Mouse (Mus musculus) heart, adult 2 months (tissue): Measurements from ENCODE around the gene Znrf1. TPM values are rescaled to one million over a fixed set of nuclear protein-coding genes. Genes with fewer than 3 reads are reported as not detected.

Source experiments
- DNase-seq, 2 experiments: peaks; one replicate each; pipeline ENCODE4 v3.0.0; 2021
- H3K27ac ChIP-seq: fragments of 200-600 bp; 2 replicates; pipeline ENCODE4 v1.8.1; 2022
- H3K27me3 ChIP-seq: fragments of 200-500 bp; 2 replicates; pipeline ENCODE4 v1.6.1; 2012; ENCODE audit warnings: mild to moderate bottlenecking, low read length, inconsistent platforms, mixed read lengths; ENCODE audit not compliant: control insufficient read depth, insufficient read depth
- H3K36me3 ChIP-seq: fragments of 200-500 bp; 2 replicates; pipeline ENCODE4 v1.6.1; 2012; ENCODE audit warnings: low read length, inconsistent platforms; ENCODE audit not compliant: control insufficient read depth, insufficient read depth
- H3K4me1 ChIP-seq: fragments of 200-500 bp; 2 replicates; pipeline ENCODE4 v1.6.1; 2011; ENCODE audit warnings: low read length; ENCODE audit not compliant: control insufficient read depth, insufficient read depth
- H3K4me3 ChIP-seq: fragments of 200-600 bp; 2 replicates; pipeline ENCODE4 v1.8.1; 2022
- H3K79me2 ChIP-seq: fragments of 200-500 bp; replicated peaks from 2 replicates; pipeline ENCODE4 v1.6.1; 2012; ENCODE audit warnings: mild to moderate bottlenecking, inconsistent platforms, low read length, moderate library complexity, mixed read lengths; ENCODE audit not compliant: control insufficient read depth, insufficient read depth
- H3K9ac ChIP-seq: fragments of 200-500 bp; 2 replicates; pipeline ENCODE4 v1.6.1; 2012; ENCODE audit warnings: low read depth, mild to moderate bottlenecking, control low read depth, inconsistent platforms, low read length, mixed read lengths
- CTCF ChIP-seq: fragments of 200-600 bp; IDR thresholded peaks from 2 replicates; pipeline ENCODE4 v1.8.1; 2022; ENCODE audit warnings: antibody characterized with exemption, mild to moderate bottlenecking, moderate library complexity
- EP300 ChIP-seq: fragments of 200-500 bp; IDR thresholded peaks from 2 replicates; pipeline ENCODE4 v1.6.1; 2011; ENCODE audit warnings: low read depth, low read length, control low read depth; ENCODE audit not compliant: insufficient read depth
- POLR2A ChIP-seq: fragments of 200-500 bp; IDR thresholded peaks from 2 replicates; pipeline ENCODE4 v1.6.1; 2011; ENCODE audit warnings: mild to moderate bottlenecking, low read depth, low read length, control low read depth; ENCODE audit not compliant: insufficient read depth
- WGBS: fragments of 180-500 bp; shearing (Covaris S2); methylation state at CpG from one replicate; pipeline ENCODE4 v1.1.7; 2018; 5-methylcytosine and 5-hydroxymethylcytosine counted together
- intact Hi-C: fragments of 180-260 bp; cut with DNase I; formaldehyde crosslinking; loops from one replicate; pipeline ENCODE4 v1.15.1; 2025
- polyA plus RNA-seq: library from polyadenylated mRNA; depleted of rRNA; stranded (reverse); fragments of >200 nt; gene quantifications from 2 replicates; pipeline ENCODE4 v1.2.3, GENCODE M21; 2012
- total RNA-seq, 2 experiments: library from RNA; stranded (reverse); gene quantifications; 2 replicates each; pipeline ENCODE4 v1.2.3; 2021

The Znrf1 gene
- total and polyA plus RNA-seq, 3 experiments, result 54.7 to 66.7 (median 59.0) TPM

DNA sequence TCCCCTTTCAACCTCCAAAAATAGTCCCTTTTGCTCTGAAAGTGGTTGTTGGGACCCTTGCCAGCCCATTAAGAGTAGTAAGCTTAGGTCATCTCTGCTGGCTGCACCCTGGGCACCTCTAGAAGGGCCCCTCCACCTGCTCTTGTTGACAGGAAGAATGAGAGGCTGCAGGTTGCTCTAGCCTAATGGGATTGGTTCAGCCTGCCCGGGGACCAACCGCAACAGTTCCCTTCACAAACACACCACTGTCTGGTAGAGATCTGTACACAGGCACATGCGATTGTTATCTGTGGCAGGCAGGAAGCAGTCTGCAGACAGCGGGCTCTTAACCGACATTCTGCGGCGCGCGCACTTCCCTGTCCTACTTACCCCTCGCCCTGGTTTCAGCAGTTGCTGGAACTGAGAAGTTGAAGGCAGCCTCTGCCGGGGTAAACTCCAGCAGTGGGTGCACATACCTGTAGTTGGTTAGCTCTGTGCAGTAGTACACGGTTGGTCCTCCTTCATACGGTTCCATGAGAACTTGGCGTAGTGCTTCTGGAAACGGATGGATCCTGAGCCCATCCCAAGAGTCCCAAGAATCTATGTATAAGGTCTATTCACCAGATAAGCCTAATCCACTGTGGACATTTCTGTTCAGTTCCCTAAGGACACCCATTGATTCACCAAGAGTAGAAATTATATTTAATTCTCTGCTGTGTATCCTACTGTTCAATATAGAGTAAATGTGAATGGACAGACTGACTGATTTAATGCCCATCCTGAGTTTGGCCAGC lies 60.0 kb downstream of the Znrf1 start:
- intact Hi-C loops, result loop anchor here (2.0 to 5.0 kb wide), 2 partner anchors 25 to 44 kb away; no protein-coding TSS in a partner anchor
- peak; percentile 56 to 73 for DNase-seq
- TF ChIP-seq CTCF (no peak), POLR2A (no peak), EP300 (peak; percentile 70; the same call in 1 of the 2 replicates)
- H3K9ac ChIP-seq, result peak overlapping the region; percentile 59
- 12% methylated on average over 15 of the region's 15 CpGs for WGBS
- H3K4me3 ChIP-seq, result peak overlapping the region; percentile 26; the same call in 1 of the 2 replicates
- peaks cover 9% of the 10 kb centered on the region for H3K79me2 ChIP-seq
- peak overlapping the region; percentile 71 for H3K27ac ChIP-seq
- H3K36me3 ChIP-seq, result peaks cover 27% of the 10 kb centered on the region
- peaks cover 43% of the 10 kb centered on the region for H3K4me1 ChIP-seq
- H3K27me3 ChIP-seq, result no peaks in the 10 kb centered on the region

DNA sequence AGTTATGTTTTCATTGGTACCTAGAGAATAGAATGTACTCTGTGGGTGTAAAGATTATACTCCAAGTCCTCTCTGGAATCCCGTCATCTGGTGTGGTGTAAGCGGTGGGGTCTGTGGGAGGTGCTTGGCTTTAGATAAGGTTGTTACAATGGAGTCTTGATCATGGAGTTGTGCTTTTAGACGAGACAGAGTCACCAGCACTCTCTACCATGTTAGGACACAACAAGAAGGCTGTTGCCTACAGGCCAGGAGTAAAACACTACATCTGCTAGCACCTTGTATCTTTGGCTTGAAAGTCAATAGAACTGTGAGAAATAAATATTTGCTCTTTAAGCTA lies 60.6 kb downstream of the Znrf1 start:
- TF ChIP-seq CTCF (no peak), EP300 (no peak), POLR2A (no peak)
- Histone ChIP-seq H3K9ac (no peak overlapping the region), H3K27me3 (no peaks in the 10 kb centered on the region), H3K79me2 (peaks cover 9% of the 10 kb centered on the region), H3K27ac (peak overlapping the region; percentile 71), H3K36me3 (peaks cover 27% of the 10 kb centered on the region), H3K4me3 (no peak overlapping the region), H3K4me1 (peaks cover 41% of the 10 kb centered on the region)
- 22% methylated on average over 3 of the region's 3 CpGs for WGBS
- no peak for DNase-seq
- intact Hi-C loops, result loop anchor here (2.0 to 5.0 kb wide), 2 partner anchors 24 to 44 kb away; no protein-coding TSS in a partner anchor

DNA sequence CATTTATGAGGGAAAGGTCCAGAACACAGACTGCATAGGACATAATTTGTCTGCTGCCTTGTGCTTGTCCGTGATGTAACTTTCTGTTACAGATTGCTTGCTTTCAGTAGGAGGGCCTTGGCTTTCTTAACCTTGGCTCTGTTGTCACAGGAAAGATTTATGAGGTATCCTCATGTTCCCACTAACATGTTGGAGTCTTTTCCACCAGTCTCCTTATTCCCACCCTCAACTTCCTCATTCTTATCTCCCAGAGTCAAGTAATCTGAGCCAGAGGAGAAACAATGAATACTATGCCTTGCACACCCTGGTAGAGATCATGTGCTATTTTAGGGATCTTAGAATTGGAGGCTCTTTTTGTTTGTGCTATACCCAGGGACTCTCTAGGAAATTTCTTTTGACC lies 61.4 kb downstream of the Znrf1 start:
- no peak overlapping the region for H3K9ac ChIP-seq
- H3K27me3 ChIP-seq, result no peaks in the 10 kb centered on the region
- TF ChIP-seq CTCF, result no peak
- no peak for TF ChIP-seq EP300
- TF ChIP-seq POLR2A, result no peak
- peaks cover 27% of the 10 kb centered on the region for H3K36me3 ChIP-seq
- H3K79me2 ChIP-seq, result peaks cover 6% of the 10 kb centered on the region
- no peak overlapping the region for H3K4me3 ChIP-seq
- intact Hi-C loops, result loop anchor here (1.0 to 5.0 kb wide), 3 partner anchors 23 to 61 kb away; partner anchors contain the start of gene Znrf1
- H3K27ac ChIP-seq, result peak overlapping the region; percentile 71
- DNase-seq, result no peak
- peaks cover 40% of the 10 kb centered on the region for H3K4me1 ChIP-seq
- WGBS, result 17% methylated on average over 1 of the region's 1 CpGs

DNA sequence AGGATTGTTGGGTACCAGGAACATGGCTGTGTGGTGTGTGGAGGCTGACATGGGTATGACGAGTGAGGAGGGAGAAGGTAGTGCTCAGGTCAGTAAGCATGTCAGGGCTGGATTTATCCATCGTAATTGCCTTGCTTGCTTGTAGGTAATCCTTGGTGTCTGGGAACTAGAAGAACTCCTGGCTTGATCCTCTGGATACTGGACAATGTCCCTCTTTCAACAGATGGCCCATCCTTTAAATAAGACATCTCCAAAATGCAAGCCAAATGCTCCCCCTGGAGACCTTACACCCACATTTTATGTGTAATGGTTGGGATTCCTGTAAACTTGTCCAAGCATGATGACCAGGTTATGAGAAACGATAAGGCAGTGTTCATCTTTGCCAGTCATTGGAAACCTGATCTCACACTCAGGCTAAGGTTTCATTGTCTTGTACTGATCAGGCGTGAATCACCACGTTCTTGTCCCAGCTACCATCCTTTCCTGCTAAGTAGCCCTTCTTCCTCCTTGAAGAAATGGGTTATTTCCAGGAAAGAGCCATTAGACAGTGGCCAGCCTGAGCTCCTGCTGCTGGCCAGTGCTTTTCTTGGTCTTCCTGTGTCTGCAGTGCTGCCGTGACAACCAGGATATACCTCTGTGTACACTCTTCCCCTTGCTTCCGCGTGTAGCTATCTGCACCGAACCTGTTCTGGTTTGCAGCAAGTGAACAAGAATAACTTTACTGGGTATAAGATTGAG lies 64.0 kb downstream of the Znrf1 start:
- intact Hi-C loops, result loop anchor here (5.0 kb wide), 1 partner anchor 48 kb away; no protein-coding TSS in a partner anchor
- Histone ChIP-seq H3K4me1 (peaks cover 27% of the 10 kb centered on the region), H3K27me3 (no peaks in the 10 kb centered on the region), H3K79me2 (peaks cover 2% of the 10 kb centered on the region), H3K4me3 (no peak overlapping the region), H3K9ac (no peak overlapping the region), H3K27ac (peak overlapping the region; percentile 13; the same call in 1 of the 2 replicates), H3K36me3 (peaks cover 21% of the 10 kb centered on the region)
- no peak for DNase-seq
- TF ChIP-seq EP300, result no peak
- TF ChIP-seq CTCF, result no peak
- TF ChIP-seq POLR2A, result no peak
- WGBS, result 50% methylated on average over 9 of the region's 9 CpGs

GRCm38 (mm10) chr8:111602050-111602449 lies 66.2 kb downstream of the Znrf1 start:
- H3K27ac ChIP-seq, result no peak overlapping the region
- 72% methylated on average over 4 of the region's 4 CpGs for WGBS
- no peak overlapping the region for H3K4me3 ChIP-seq
- TF ChIP-seq POLR2A (no peak), EP300 (no peak), CTCF (no peak)
- peaks cover 5% of the 10 kb centered on the region for H3K36me3 ChIP-seq
- no peaks in the 10 kb centered on the region for H3K27me3 ChIP-seq
- no peak overlapping the region for H3K9ac ChIP-seq
- H3K4me1 ChIP-seq, result peaks cover 16% of the 10 kb centered on the region
- DNase-seq, result no peak
- intact Hi-C loops, result no loop called here
- peaks cover 2% of the 10 kb centered on the region for H3K79me2 ChIP-seq
